Mouse (Mus musculus): ENCODE data around the gene Wdr95.

- TF ChIP-seq POLR2A (IDR thresholded peaks at IDR 0.05; ENCODE audit: low read depth, low read length) (no peak), CTCF (IDR thresholded peaks at IDR 0.05; ENCODE audit: extremely low read depth, insufficient read depth, insufficient read length, insufficient replicate concordance) (no peak)
Observed at GRCm38 (mm10) chr5:149504985-149505384, 23.5 kb upstream of the Wdr95 start.
